Mouse (Mus musculus): Measurements from ENCODE around the gene Olfr681.
"Not testable (repeated sequence)": the region's sequence is repeated elsewhere in the genome, so short reads cannot be mapped to it uniquely, and the experiment has no call there.

The Olfr681 gene

GRCm38 (mm10) chr7:105116536-105116935, at the start of gene Olfr681:
Olfr681 (plus strand) TSS chr7:105116836.
- no peak for DNase-seq (ENCODE audit: low spot score in 2 of 2)

GRCm38 (mm10) chr7:105080905-105081304, 35.7 kb upstream of the Olfr681 start, which contains the start of gene Olfr679:
Olfr679 (plus strand) TSS chr7:105081205.
- DNase-seq (ENCODE audit: low spot score in 2 of 2): no peak

- DNase-seq (ENCODE audit: low spot score in 2 of 2): not testable (repeated sequence)
Measured at GRCm38 (mm10) chr7:105092717-105093116, 23.9 kb upstream of the Olfr681 start, which contains the start of gene Olfr680-ps1. Olfr680-ps1 (minus strand) TSS chr7:105092817.

GRCm38 (mm10) chr7:105141275-105141674, 24.6 kb downstream of the Olfr681 start:
- no peak for DNase-seq (ENCODE audit: low spot score in 2 of 2)

- no peak for DNase-seq (ENCODE audit: low spot score in 2 of 2)
Measured at GRCm38 (mm10) chr7:105146912-105147311, 30.3 kb downstream of the Olfr681 start, which contains the start of gene Olfr683. Olfr683 (minus strand) TSS chr7:105147012.

- no peak for DNase-seq (ENCODE audit: low spot score in 2 of 2)
Measured at GRCm38 (mm10) chr7:105163553-105163952, 46.9 kb downstream of the Olfr681 start, which contains the start of gene Olfr684. Olfr684 (minus strand) TSS chr7:105163653.

- DNase-seq (ENCODE audit: low spot score in 2 of 2): no peak
Measured at GRCm38 (mm10) chr7:105170773-105171172, 54.1 kb downstream of the Olfr681 start.

All from spleen, postnatal 10 days (tissue).